ENCODE assay signal across 13 mouse cellular contexts in the genomic region with DNA sequence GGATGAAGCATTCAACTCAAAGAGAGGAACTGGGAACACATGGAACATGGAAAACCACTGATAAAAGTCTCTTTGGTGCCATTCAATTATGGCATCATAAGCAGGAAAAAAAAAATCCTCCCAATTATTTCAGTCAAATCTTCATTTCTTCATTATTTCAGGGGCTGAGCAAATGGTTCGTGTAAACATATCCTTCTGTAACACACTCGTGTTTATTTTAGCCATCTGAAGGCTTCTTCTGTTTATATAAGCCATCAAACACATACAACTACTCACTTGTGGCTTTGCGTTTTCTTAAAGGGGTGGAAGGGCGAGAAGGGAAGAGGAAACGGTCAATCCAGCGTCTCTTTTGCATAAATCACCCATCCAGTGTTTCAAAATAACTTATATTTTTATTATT.
DNase-seq lines count a peak whose midpoint lies in the region; ATAC-seq and TF ChIP-seq lines count a peak whose summit lies in the region.
"Had no signal": no experiment of that assay in that cellular context is flagged by ENCODE, and none has a peak within 500 bp of the region (broad histone marks: within the 10 kb centered on the region; RNA-seq: fewer than 3 reads in every experiment).

No protein-coding gene starts in this region.

- H3K4me1 ChIP-seq in heart, postnatal 0 days (ENCODE audit: control insufficient read depth, insufficient read depth) = peaks cover 7% of the 10 kb centered on the region; the same call in 1 of the 2 replicates
- peaks cover 9% of the 10 kb centered on the region for H3K4me1 ChIP-seq in lung, postnatal 0 days (ENCODE audit: insufficient read depth, low read depth, low read length)
- H3K4me1 ChIP-seq in forebrain, embryonic 15.5 days = peaks cover 46% of the 10 kb centered on the region
- peaks cover 29% of the 10 kb centered on the region for H3K4me1 ChIP-seq in neural tube, embryonic 15.5 days

- TF ChIP-seq CTCF in heart, postnatal 0 days (IDR thresholded peaks at IDR 0.05; ENCODE audit: low read depth) = no peak
- TF ChIP-seq CTCF in lung, postnatal 0 days (IDR thresholded peaks at IDR 0.05) = no peak

- peaks cover 23% of the 10 kb centered on the region for H3K36me3 ChIP-seq in heart, postnatal 0 days (replicated peaks; ENCODE audit: control insufficient read depth, insufficient read depth, low read length)
- H3K36me3 ChIP-seq in lung, postnatal 0 days (ENCODE audit: insufficient read depth, low read length) = 0 out of 2 replicates have a peak, but pooled peaks cover 5% of the 10 kb centered on the region
- H3K36me3 ChIP-seq in forebrain, embryonic 15.5 days = peaks cover 11% of the 10 kb centered on the region
- no peaks in the 10 kb centered on the region for H3K36me3 ChIP-seq in neural tube, embryonic 15.5 days

- no peak for TF ChIP-seq EP300 in heart, postnatal 0 days (IDR thresholded peaks at IDR 0.05; ENCODE audit: low read depth)
- TF ChIP-seq EP300 in lung, postnatal 0 days (IDR thresholded peaks at IDR 0.05) = peak; percentile 71

- intact Hi-C loops in heart, postnatal 10 days (cut with DNase I) = loop anchor here (10.0 kb wide), 1 partner anchor 741 kb away; no protein-coding TSS in a partner anchor

- 59% methylated on average over 6 of the region's 6 CpGs for WGBS in heart, postnatal 0 days
- WGBS in lung, postnatal 0 days = 15% methylated on average over 6 of the region's 6 CpGs
- WGBS in forebrain, embryonic 15.5 days = 68% methylated on average over 6 of the region's 6 CpGs
- WGBS in neural tube, embryonic 15.5 days = 71% methylated on average over 6 of the region's 6 CpGs

- ATAC-seq in heart, postnatal 0 days (ENCODE audit: insufficient read depth, low read depth) = no peak
- ATAC-seq in lung, postnatal 0 days = peak; percentile 56
- no peak for ATAC-seq in forebrain, embryonic 15.5 days (replicated peaks)
- ATAC-seq in neural tube, embryonic 15.5 days (ENCODE audit: low FRiP score) = no peak

- H3K27ac ChIP-seq in heart, postnatal 0 days (ENCODE audit: low read depth) = 0 out of 2 replicates have a peak overlapping the region, but pooled peaks have one; percentile 40
- H3K27ac ChIP-seq in lung, postnatal 0 days (ENCODE audit: low read length) = peak overlapping the region; percentile 80; the same call in 1 of the 2 replicates
- H3K27ac ChIP-seq in forebrain, embryonic 15.5 days (replicated peaks) = peak overlapping the region; percentile 91
- H3K27ac ChIP-seq in neural tube, embryonic 15.5 days (replicated peaks) = peak overlapping the region; percentile 38; the same call in 1 of the 2 replicates

- no peaks in the 10 kb centered on the region for H3K27me3 ChIP-seq in heart, postnatal 0 days (ENCODE audit: control insufficient read depth, insufficient read depth, low read length)
- H3K27me3 ChIP-seq in lung, postnatal 0 days (replicated peaks; ENCODE audit: insufficient read depth, low read length) = no peaks in the 10 kb centered on the region
- no peaks in the 10 kb centered on the region for H3K27me3 ChIP-seq in forebrain, embryonic 15.5 days
- H3K27me3 ChIP-seq in neural tube, embryonic 15.5 days (replicated peaks) = no peaks in the 10 kb centered on the region
- H3K27me3 ChIP-seq: CH12.LX; liver, embryonic 13.5 days had no signal

- no peak overlapping the region for H3K4me3 ChIP-seq in heart, postnatal 0 days (ENCODE audit: low read depth, low read length)
- H3K4me3 ChIP-seq in lung, postnatal 0 days (ENCODE audit: low read depth, low read length) = no peak overlapping the region
- no peak overlapping the region for H3K4me3 ChIP-seq in forebrain, embryonic 15.5 days
- H3K4me3 ChIP-seq in neural tube, embryonic 15.5 days (replicated peaks) = no peak overlapping the region
- H3K4me3 ChIP-seq: erythroblast, embryonic 14.5 days; liver, embryonic 13.5 days had no signal

- no peaks in the 10 kb centered on the region for H3K9me3 ChIP-seq in heart, postnatal 0 days (replicated peaks; ENCODE audit: control insufficient read depth, low read length)
- H3K9me3 ChIP-seq in lung, postnatal 0 days (ENCODE audit: low read length) = no peaks in the 10 kb centered on the region
- no peaks in the 10 kb centered on the region for H3K9me3 ChIP-seq in forebrain, embryonic 15.5 days
- no peaks in the 10 kb centered on the region for H3K9me3 ChIP-seq in neural tube, embryonic 15.5 days (replicated peaks)
- H3K9me3 ChIP-seq: liver, embryonic 13.5 days had no signal

- no peak overlapping the region for H3K4me2 ChIP-seq in heart, postnatal 0 days (ENCODE audit: low read depth, low read length)
- H3K4me2 ChIP-seq in lung, postnatal 0 days (replicated peaks; ENCODE audit: low read depth, low read length) = no peak overlapping the region
- H3K4me2 ChIP-seq in forebrain, embryonic 15.5 days (replicated peaks) = no peak overlapping the region
- H3K4me2 ChIP-seq in neural tube, embryonic 15.5 days = no peak overlapping the region
- H3K4me2 ChIP-seq: liver, embryonic 13.5 days had no signal

- no peak for DNase-seq in heart, postnatal 0 days (ENCODE audit: low spot score)
- DNase-seq in heart, postnatal 10 days = no peak
- peak; percentile 85 for DNase-seq in lung, postnatal 0 days (ENCODE audit: low spot score)
- no peak for DNase-seq in lung, postnatal 14 days
- no peak for DNase-seq in adrenal gland, postnatal 4 days (ENCODE audit: low spot score in 2 of 2)
- no peak for DNase-seq in thymus, postnatal 36 days
- DNase-seq: cerebellum, adult 9-10 months; liver, embryonic 13.5 days; right cerebral cortex, postnatal 14 days had no signal

- no peak overlapping the region for H3K9ac ChIP-seq in heart, postnatal 0 days (replicated peaks; ENCODE audit: low read depth, low read length)
- H3K9ac ChIP-seq in lung, postnatal 0 days (replicated peaks; ENCODE audit: low read depth) = no peak overlapping the region
- no peak overlapping the region for H3K9ac ChIP-seq in forebrain, embryonic 15.5 days (replicated peaks)
- H3K9ac ChIP-seq in neural tube, embryonic 15.5 days (replicated peaks) = no peak overlapping the region
- H3K9ac ChIP-seq: liver, embryonic 13.5 days had no signal

Comparison
In these comparisons a context has a peak if more than half of its experiments do, and no peak if none do; other contexts are left out.
1. H3K27ac ChIP-seq: peak in every context shown above with its lines; median percentile 91 in forebrain, embryonic 15.5 days; 80 in lung, postnatal 0 days; 40 in heart, postnatal 0 days; 38 in neural tube, embryonic 15.5 days.